Mouse (Mus musculus): ENCODE measurements around the gene Cnr2. TPM values are rescaled to one million over a fixed set of nuclear protein-coding genes. Genes with fewer than 3 reads are reported as not detected.

The Cnr2 gene
- polyA plus RNA-seq, 1 experiment, result 44.8 TPM

DNA sequence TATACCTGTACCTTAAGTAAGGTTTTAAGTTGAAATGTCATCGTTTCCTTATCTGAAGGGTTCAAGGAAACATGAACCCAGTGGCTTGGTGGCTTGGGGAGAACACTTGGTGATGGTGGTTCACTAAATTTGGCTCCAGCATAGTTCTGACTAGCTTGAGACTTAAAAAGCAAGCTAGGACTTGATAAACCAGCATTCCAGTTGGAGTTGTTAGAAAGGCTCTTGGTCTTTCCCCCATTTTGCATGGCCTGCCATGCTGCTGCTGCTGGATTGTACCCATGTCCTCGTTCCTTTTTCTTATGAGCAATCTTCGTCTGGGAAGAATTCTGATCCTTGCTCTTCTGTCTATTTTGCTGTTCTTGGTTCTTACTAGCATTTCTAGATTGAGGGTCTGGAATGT, 23.2 kb upstream of the Cnr2 start:
- WGBS, result 44% methylated on average over 3 of the region's 3 CpGs
- Histone ChIP-seq H3K27me3 (ENCODE audit: control insufficient read depth, insufficient read depth, low read length) (no peaks in the 10 kb centered on the region), H3K4me3 (ENCODE audit: extremely low read depth, insufficient read depth, insufficient read length) (peak overlapping the region; percentile 66), H3K36me3 (ENCODE audit: control insufficient read depth, insufficient read depth, low read length) (peaks cover 18% of the 10 kb centered on the region), H3K27ac (ENCODE audit: insufficient read depth, low read length) (no peak overlapping the region), H3K4me1 (ENCODE audit: control insufficient read depth, insufficient read depth, insufficient read length) (peaks cover 27% of the 10 kb centered on the region)
- DNase-seq (ENCODE audit: low read depth in 1 of 2, low spot score in 2 of 2), result no peak
- TF ChIP-seq CTCF (IDR thresholded peaks at IDR 0.05; ENCODE audit: extremely low read depth, insufficient read depth, insufficient read length, insufficient replicate concordance) (no peak), POLR2A (IDR thresholded peaks at IDR 0.05; ENCODE audit: low read depth, low read length) (no peak)

DNA sequence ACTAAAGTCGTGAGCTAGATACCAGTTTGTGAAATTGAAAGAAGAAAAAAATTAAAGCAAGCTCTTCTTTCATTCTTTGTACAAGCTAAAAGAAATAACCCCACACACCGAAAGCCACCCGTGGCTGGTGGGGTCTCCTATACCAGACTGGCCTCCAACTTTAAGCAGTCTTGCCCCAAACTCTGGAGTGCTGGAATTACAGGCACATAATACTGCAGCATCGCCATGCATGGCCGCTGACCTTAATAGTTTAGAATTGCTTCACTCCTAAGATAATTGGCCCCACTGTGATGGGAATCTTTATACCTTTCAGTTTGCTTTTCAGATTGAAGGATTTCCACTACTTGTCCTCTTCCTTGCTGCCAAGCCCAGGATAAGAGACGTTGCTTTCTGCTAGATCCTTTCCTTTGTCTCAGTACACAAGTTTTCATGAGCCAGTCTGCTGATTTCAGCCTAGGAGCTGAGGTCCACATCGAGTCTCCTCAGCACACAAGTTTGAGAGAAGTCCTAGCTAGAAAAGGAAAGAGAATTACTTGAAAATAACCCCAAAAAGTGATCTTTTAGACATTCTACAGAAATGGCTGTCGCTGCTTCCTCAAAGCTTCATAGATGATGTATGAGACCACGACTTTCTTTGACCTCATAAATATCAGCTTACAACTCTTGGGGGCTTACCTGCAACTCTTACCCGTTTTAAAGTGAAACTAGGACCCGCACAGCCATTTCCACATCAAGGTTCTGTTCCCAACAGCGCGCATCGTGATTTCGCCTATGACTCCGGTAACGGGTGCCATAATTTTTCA, 22.4 kb upstream of the Cnr2 start:
- no peaks in the 10 kb centered on the region for H3K27me3 ChIP-seq (ENCODE audit: control insufficient read depth, insufficient read depth, low read length)
- peaks cover 18% of the 10 kb centered on the region for H3K36me3 ChIP-seq (ENCODE audit: control insufficient read depth, insufficient read depth, low read length)
- no peak for TF ChIP-seq POLR2A (IDR thresholded peaks at IDR 0.05; ENCODE audit: low read depth, low read length)
- DNase-seq (ENCODE audit: low read depth in 1 of 2, low spot score in 2 of 2), result no peak
- peak overlapping the region; percentile 97 for H3K27ac ChIP-seq (ENCODE audit: insufficient read depth, low read length)
- peaks cover 28% of the 10 kb centered on the region for H3K4me1 ChIP-seq (ENCODE audit: control insufficient read depth, insufficient read depth, insufficient read length)
- WGBS, result 3% methylated on average over 17 of the region's 17 CpGs
- H3K4me3 ChIP-seq (ENCODE audit: extremely low read depth, insufficient read depth, insufficient read length), result peak overlapping the region; percentile 66

DNA sequence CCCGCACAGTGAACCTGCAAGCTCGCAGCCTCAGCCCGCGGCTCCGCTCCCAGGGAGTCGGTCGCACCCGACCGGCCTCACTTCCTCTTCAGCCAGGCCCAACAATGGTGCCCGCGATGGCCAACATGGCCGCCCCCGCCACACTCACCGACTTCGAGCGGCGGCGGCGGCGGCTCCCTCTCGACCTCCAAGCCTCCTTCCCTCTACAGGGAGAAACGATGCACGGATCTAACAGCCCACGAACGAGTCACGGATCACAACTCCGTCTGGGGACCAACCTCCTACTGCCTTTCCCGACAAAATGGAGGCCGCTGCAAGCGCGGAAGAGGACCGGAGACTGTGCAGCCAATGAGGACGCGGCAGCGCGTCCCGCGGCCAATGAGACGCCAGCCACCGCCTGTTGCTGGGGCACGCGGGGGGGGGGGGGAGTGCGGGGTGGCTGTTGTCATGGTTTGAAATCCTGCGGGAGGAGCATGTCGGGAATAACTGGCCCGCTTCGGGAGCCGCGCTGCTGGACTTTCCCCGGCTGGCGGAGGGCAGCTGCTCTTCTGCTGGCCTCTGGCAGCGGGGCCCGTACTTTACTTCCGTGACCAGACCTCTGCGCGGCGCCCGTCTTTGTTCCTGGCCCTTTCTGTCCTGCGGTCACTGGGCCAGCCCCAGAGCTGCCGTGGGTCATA, 21.5 kb upstream of the Cnr2 start, which contains the start of gene Pnrc2:
TSS of gene Pnrc2 (minus strand) at position 325 of the 677 bp plus-strand sequence.
- Histone ChIP-seq H3K27me3 (ENCODE audit: control insufficient read depth, insufficient read depth, low read length) (no peaks in the 10 kb centered on the region), H3K4me3 (ENCODE audit: extremely low read depth, insufficient read depth, insufficient read length) (peak within 1 kb of the TSS; percentile 73), H3K27ac (ENCODE audit: insufficient read depth, low read length) (peak within 1 kb of the TSS; percentile 97), H3K36me3 (ENCODE audit: control insufficient read depth, insufficient read depth, low read length) (peaks cover 18% of the 10 kb centered on the region), H3K4me1 (ENCODE audit: control insufficient read depth, insufficient read depth, insufficient read length) (peaks cover 30% of the 10 kb centered on the region)
- TF ChIP-seq CTCF (IDR thresholded peaks at IDR 0.05; ENCODE audit: extremely low read depth, insufficient read depth, insufficient read length, insufficient replicate concordance) (no peak), POLR2A (IDR thresholded peaks at IDR 0.05; ENCODE audit: low read depth, low read length) (no peak; the same call in none of the 2 replicates)
- under 1% methylated on average over 58 of the region's 60 CpGs for WGBS
- peak; percentile 83 to 84 for DNase-seq (ENCODE audit: low read depth in 1 of 2, low spot score in 2 of 2)

DNA sequence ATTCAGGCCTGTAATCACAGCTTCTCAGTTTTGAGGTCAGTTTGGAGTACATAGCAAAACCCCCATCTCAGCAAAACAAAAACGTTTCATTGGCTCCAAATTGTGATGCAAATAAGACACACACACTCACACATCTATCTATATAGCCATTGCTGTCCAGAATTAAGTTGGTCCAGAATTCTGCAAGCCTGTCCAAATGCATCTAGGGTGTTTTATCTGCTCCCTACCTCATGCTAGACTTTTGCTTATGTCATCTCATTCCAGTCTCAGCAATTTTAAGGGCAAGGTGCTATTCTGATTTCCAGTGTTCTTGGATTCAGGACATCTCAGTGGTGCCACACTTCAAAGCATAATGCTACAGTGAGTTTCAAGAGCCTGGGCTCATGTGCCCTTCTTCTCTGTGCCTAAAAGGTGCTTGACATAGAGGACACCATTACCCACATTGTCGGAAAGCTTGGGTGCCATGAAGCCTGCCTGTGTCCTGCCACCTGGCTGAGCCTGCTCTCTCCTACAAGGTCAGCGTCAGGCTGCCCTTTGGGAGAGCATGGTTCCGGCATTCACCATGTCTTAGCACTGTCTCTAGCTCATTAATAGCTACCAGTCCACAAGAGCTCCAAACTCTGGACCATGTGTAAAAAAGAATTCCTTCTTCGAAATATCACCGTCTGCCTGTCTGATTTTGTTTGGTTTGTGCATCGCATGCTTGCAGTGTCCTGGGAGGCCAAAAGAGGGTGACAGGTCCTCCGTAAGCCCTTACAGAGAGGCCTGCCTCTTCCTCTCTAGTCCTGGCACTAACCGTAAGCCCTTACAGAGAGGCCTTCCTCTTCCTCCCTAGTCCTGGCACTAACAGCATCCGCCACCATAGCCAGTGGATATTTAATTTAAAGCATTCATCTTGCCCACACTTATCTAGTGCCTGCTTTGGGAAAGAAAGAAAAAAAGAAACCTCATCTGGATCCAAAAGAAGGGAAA, 20.3 kb upstream of the Cnr2 start:
- no peak overlapping the region for H3K4me3 ChIP-seq (ENCODE audit: extremely low read depth, insufficient read depth, insufficient read length)

DNA sequence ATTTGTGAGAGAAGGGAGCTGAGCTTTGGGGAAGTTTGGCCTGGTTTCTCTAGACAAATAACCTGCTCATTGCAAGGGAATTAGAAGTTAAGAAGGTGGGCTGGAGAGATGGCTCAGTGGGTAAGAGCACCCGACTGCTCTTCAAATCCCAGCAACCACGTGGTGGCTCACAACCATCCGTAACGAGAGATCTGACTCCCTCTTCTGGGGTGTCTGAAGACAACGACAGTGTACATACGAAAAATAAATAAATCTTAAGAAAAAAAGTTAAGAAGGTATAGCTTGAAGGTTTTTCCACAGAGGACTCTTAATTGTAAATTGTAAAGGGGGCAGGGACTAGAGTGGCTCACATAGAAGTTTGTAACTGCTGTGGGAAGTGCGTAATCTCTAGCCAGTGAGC, 19.6 kb upstream of the Cnr2 start:
- H3K4me3 ChIP-seq (ENCODE audit: extremely low read depth, insufficient read depth, insufficient read length), result no peak overlapping the region
- TF ChIP-seq POLR2A (IDR thresholded peaks at IDR 0.05; ENCODE audit: low read depth, low read length) (no peak), CTCF (IDR thresholded peaks at IDR 0.05; ENCODE audit: extremely low read depth, insufficient read depth, insufficient read length, insufficient replicate concordance) (no peak)
- no peaks in the 10 kb centered on the region for H3K27me3 ChIP-seq (ENCODE audit: control insufficient read depth, insufficient read depth, low read length)
- peaks cover 30% of the 10 kb centered on the region for H3K4me1 ChIP-seq (ENCODE audit: control insufficient read depth, insufficient read depth, insufficient read length)
- WGBS, result 13% methylated on average over 7 of the region's 7 CpGs
- DNase-seq (ENCODE audit: low read depth in 1 of 2, low spot score in 2 of 2), result no peak
- peaks cover 12% of the 10 kb centered on the region for H3K36me3 ChIP-seq (ENCODE audit: control insufficient read depth, insufficient read depth, low read length)
- H3K27ac ChIP-seq (ENCODE audit: insufficient read depth, low read length), result peak overlapping the region; percentile 97

More for the DNA sequence above, 20.3 kb upstream of the Cnr2 start:
- H3K27ac ChIP-seq (ENCODE audit: insufficient read depth, low read length), result peak overlapping the region; percentile 97
- peaks cover 14% of the 10 kb centered on the region for H3K36me3 ChIP-seq (ENCODE audit: control insufficient read depth, insufficient read depth, low read length)
- TF ChIP-seq POLR2A (IDR thresholded peaks at IDR 0.05; ENCODE audit: low read depth, low read length) (no peak), CTCF (IDR thresholded peaks at IDR 0.05; ENCODE audit: extremely low read depth, insufficient read depth, insufficient read length, insufficient replicate concordance) (no peak)
- no peak for DNase-seq (ENCODE audit: low read depth in 1 of 2, low spot score in 2 of 2)
- H3K4me1 ChIP-seq (ENCODE audit: control insufficient read depth, insufficient read depth, insufficient read length), result peaks cover 30% of the 10 kb centered on the region
- 63% methylated on average over 10 of the region's 10 CpGs for WGBS
- no peaks in the 10 kb centered on the region for H3K27me3 ChIP-seq (ENCODE audit: control insufficient read depth, insufficient read depth, low read length)

DNA sequence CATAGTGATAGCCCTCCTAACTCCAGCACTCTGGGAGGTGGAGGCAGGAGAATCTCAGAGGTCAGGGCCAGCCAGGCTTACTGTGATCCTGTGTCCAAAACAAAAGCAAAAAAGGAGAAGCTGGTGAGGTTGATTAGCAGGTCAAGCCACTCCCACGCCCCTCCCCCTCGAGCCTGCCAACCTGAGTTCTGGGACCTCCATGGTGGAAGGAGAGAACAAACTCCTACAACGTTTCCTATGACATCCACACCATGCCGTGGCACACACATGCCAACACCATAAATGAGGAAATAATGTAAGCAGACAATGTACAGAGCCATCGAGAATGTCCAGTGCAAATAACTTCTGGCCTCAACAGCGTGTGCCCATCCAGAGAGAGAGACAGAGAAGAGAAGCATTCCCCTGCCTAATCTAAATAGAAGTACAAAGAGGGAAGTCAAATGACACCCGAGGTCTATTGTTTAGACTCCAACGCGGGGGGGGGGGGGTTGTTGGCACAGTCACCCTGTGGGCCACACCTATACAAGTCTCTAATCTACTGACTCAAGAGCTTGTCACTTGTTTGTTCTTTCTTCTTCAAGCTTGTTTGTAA, 19.1 kb upstream of the Cnr2 start:
- 2% methylated on average over 9 of the region's 9 CpGs for WGBS
- Histone ChIP-seq H3K4me3 (ENCODE audit: extremely low read depth, insufficient read depth, insufficient read length) (peak overlapping the region; percentile 25; the same call in 1 of the 2 replicates), H3K36me3 (ENCODE audit: control insufficient read depth, insufficient read depth, low read length) (peaks cover 9% of the 10 kb centered on the region), H3K4me1 (ENCODE audit: control insufficient read depth, insufficient read depth, insufficient read length) (peaks cover 28% of the 10 kb centered on the region; the same call in 1 of the 2 replicates), H3K27ac (ENCODE audit: insufficient read depth, low read length) (peak overlapping the region; percentile 97), H3K27me3 (ENCODE audit: control insufficient read depth, insufficient read depth, low read length) (no peaks in the 10 kb centered on the region)
- DNase-seq (ENCODE audit: low read depth in 1 of 2, low spot score in 2 of 2), result peak; percentile 64 to 77
- TF ChIP-seq POLR2A (IDR thresholded peaks at IDR 0.05; ENCODE audit: low read depth, low read length) (0 out of 2 replicates have a peak, but pooled peaks have one; percentile 2), CTCF (IDR thresholded peaks at IDR 0.05; ENCODE audit: extremely low read depth, insufficient read depth, insufficient read length, insufficient replicate concordance) (no peak)
